Mouse (Mus musculus) MEL (cell line): ENCODE measurements around the gene Plxnb1. TPM values are rescaled to one million over a fixed set of nuclear protein-coding genes. Genes with fewer than 3 reads are reported as not detected.

Experiments
- DNase-seq: peaks from one replicate; pipeline ENCODE4 v3.0.0; 2011; ENCODE audit warnings: low read depth, low spot score
- H3K27ac ChIP-seq: 2 replicates; pipeline ENCODE4 v1.5.1; 2012; ENCODE audit warnings: low read depth, mild to moderate bottlenecking, control low read depth, low read length, moderate library complexity; ENCODE audit not compliant: control insufficient read depth
- H3K27me3 ChIP-seq, 2 experiments: fragments of 150-350 bp in 1 of 2; sonication (generic) in 1 of 2; 2 replicates each; pipeline ENCODE4 v1.6.1; 2012; ENCODE audit warnings: low read length in 2 of 2, mild to moderate bottlenecking in 2 of 2, improper control_type of control experiment in 1 of 2, moderate library complexity in 1 of 2; ENCODE audit not compliant: insufficient read depth in 2 of 2, control insufficient read depth in 1 of 2
- H3K36me3 ChIP-seq, 2 experiments: 2 replicates each; pipeline ENCODE4 v1.6.1; 2012 to 2014; ENCODE audit warnings: low read length in 2 of 2, improper control_type of control experiment in 1 of 2, inconsistent platforms in 1 of 2, mild to moderate bottlenecking in 1 of 2; ENCODE audit not compliant: insufficient read depth in 2 of 2, control insufficient read depth in 1 of 2
- H3K4me1 ChIP-seq, 2 experiments: fragments of 150-350 bp in 1 of 2; sonication (generic) in 1 of 2; 2 replicates each; pipeline ENCODE4 v1.6.1; 2012; ENCODE audit warnings: low read length in 2 of 2, improper control_type of control experiment in 1 of 2, mild to moderate bottlenecking in 1 of 2; ENCODE audit not compliant: insufficient read depth in 2 of 2, control insufficient read depth in 1 of 2
- H3K4me3 ChIP-seq, 2 experiments: fragments of 150-350 bp in 1 of 2; sonication (generic) in 1 of 2; 2 replicates each; pipeline ENCODE4 v1.5.1; 2012; ENCODE audit warnings: low read depth in 2 of 2, low read length in 2 of 2, mild to moderate bottlenecking in 2 of 2, moderate library complexity in 2 of 2, control low read depth in 1 of 2, improper control_type of control experiment in 1 of 2; ENCODE audit not compliant: control insufficient read depth in 1 of 2, insufficient read depth in 1 of 2
- H3K79me2 ChIP-seq: 2 replicates; pipeline ENCODE4 v1.6.1; 2012; ENCODE audit warnings: mild to moderate bottlenecking, low read length, moderate library complexity; ENCODE audit not compliant: control insufficient read depth, poor library complexity, insufficient read depth
- H3K9ac ChIP-seq: 2 replicates; pipeline ENCODE4 v1.6.1; 2012; ENCODE audit warnings: low read depth, mild to moderate bottlenecking, control low read depth, low read length, moderate library complexity; ENCODE audit not compliant: control insufficient read depth, poor library complexity, severe bottlenecking
- H3K9me3 ChIP-seq: fragments of 150-350 bp; sonication (generic); replicated peaks from 2 replicates; pipeline ENCODE4 v1.6.1; 2012; ENCODE audit warnings: mild to moderate bottlenecking, low read length, improper control_type of control experiment, moderate library complexity; ENCODE audit not compliant: insufficient read depth
- BHLHE40 ChIP-seq: IDR thresholded peaks from 2 replicates; pipeline ENCODE4 v1.6.1; 2012; ENCODE audit warnings: low read depth, mild to moderate bottlenecking, inconsistent platforms, low read length, improper control_type of control experiment, borderline replicate concordance
- CHD1 ChIP-seq: IDR thresholded peaks from 2 replicates; pipeline ENCODE4 v1.6.1; 2012; ENCODE audit warnings: low read depth, mild to moderate bottlenecking, inconsistent platforms, low read length, improper control_type of control experiment
- CTCF ChIP-seq, 3 experiments: IDR thresholded peaks in 2 of 3; conservative IDR thresholded peaks in 1 of 3; 2 replicates each; pipeline ENCODE4 v1.5.1; 2011 to 2012; ENCODE audit warnings: low read length in 3 of 3, low read depth in 2 of 3, mild to moderate bottlenecking in 2 of 3, improper control_type of control experiment in 1 of 3, inconsistent platforms in 1 of 3, mixed read lengths in 1 of 3, moderate library complexity in 1 of 3; ENCODE audit not compliant: control insufficient read depth in 1 of 3, insufficient read depth in 1 of 3, poor library complexity in 1 of 3, severe bottlenecking in 1 of 3
- ETS1 ChIP-seq: IDR thresholded peaks from 2 replicates; pipeline ENCODE4 v1.6.1; 2012; ENCODE audit warnings: low read depth, mild to moderate bottlenecking, inconsistent platforms, low read length, improper control_type of control experiment, moderate library complexity
- GABPA ChIP-seq: IDR thresholded peaks from 2 replicates; pipeline ENCODE4 v1.6.1; 2012; ENCODE audit warnings: low read depth, mild to moderate bottlenecking, inconsistent platforms, low read length, improper control_type of control experiment, moderate library complexity
- HCFC1 ChIP-seq: IDR thresholded peaks from 2 replicates; pipeline ENCODE4 v1.6.1; 2012; ENCODE audit warnings: low read depth, mild to moderate bottlenecking, inconsistent platforms, low read length, improper control_type of control experiment, moderate library complexity
- JUND ChIP-seq: IDR thresholded peaks from 2 replicates; pipeline ENCODE4 v1.6.1; 2011; ENCODE audit warnings: low read depth, mild to moderate bottlenecking, improper control_type of control experiment, low read length
- MAFK ChIP-seq: IDR thresholded peaks from 2 replicates; pipeline ENCODE4 v1.6.1; 2011; ENCODE audit warnings: low read depth, mild to moderate bottlenecking, low read length, improper control_type of control experiment, borderline replicate concordance
- MAX ChIP-seq: IDR thresholded peaks from 2 replicates; pipeline ENCODE4 v1.6.1; 2011; ENCODE audit warnings: low read length, improper control_type of control experiment
- MEF2A ChIP-seq: IDR thresholded peaks from 2 replicates; pipeline ENCODE4 v1.6.1; 2014; ENCODE audit warnings: low read depth, mild to moderate bottlenecking, inconsistent platforms, low read length, improper control_type of control experiment; ENCODE audit not compliant: poor library complexity, insufficient replicate concordance, severe bottlenecking; ENCODE audit errors: extremely low read depth
- MYB ChIP-seq: IDR thresholded peaks from 2 replicates; pipeline ENCODE4 v1.6.1; 2011; ENCODE audit warnings: mild to moderate bottlenecking, low read depth, low read length, improper control_type of control experiment
- NRF1 ChIP-seq: IDR thresholded peaks from 2 replicates; pipeline ENCODE4 v1.6.1; 2014; ENCODE audit warnings: low read depth, mild to moderate bottlenecking, inconsistent platforms, low read length, improper control_type of control experiment, moderate library complexity; ENCODE audit not compliant: poor library complexity, insufficient read depth, severe bottlenecking
- POLR2AphosphoS2 ChIP-seq: IDR thresholded peaks from 2 replicates; pipeline ENCODE4 v1.6.1; 2011; ENCODE audit warnings: low read length, improper control_type of control experiment
- RAD21 ChIP-seq: IDR thresholded peaks from 2 replicates; pipeline ENCODE4 v1.6.1; 2011; ENCODE audit warnings: mild to moderate bottlenecking, low read depth, low read length, improper control_type of control experiment
- SIN3A ChIP-seq: IDR thresholded peaks from 2 replicates; pipeline ENCODE4 v1.6.1; 2012; ENCODE audit warnings: low read length, improper control_type of control experiment, inconsistent platforms
- SMC3 ChIP-seq: IDR thresholded peaks from 2 replicates; pipeline ENCODE4 v1.6.1; 2011; ENCODE audit warnings: low read depth, low read length, improper control_type of control experiment
- TAL1 ChIP-seq: IDR thresholded peaks from 2 replicates; pipeline ENCODE4 v1.6.1; 2012; ENCODE audit warnings: mild to moderate bottlenecking, inconsistent platforms, low read length, moderate library complexity, mixed read lengths
- TCF12 ChIP-seq: IDR thresholded peaks from 2 replicates; pipeline ENCODE4 v1.6.1; 2014; ENCODE audit warnings: low read depth, mild to moderate bottlenecking, inconsistent platforms, low read length, improper control_type of control experiment, moderate library complexity
- UBTF ChIP-seq: IDR thresholded peaks from 2 replicates; pipeline ENCODE4 v1.6.1; 2012; ENCODE audit warnings: low read depth, mild to moderate bottlenecking, inconsistent platforms, low read length, improper control_type of control experiment, moderate library complexity, borderline replicate concordance; ENCODE audit not compliant: insufficient read depth
- ZMIZ1 ChIP-seq: IDR thresholded peaks from 2 replicates; pipeline ENCODE4 v1.6.1; 2012; ENCODE audit warnings: low read depth, mild to moderate bottlenecking, inconsistent platforms, low read length, improper control_type of control experiment, moderate library complexity
- ZNF384 ChIP-seq: IDR thresholded peaks from 2 replicates; pipeline ENCODE4 v1.6.1; 2012; ENCODE audit warnings: low read depth, mild to moderate bottlenecking, inconsistent platforms, low read length, improper control_type of control experiment
- polyA plus RNA-seq, 2 experiments: library from polyadenylated mRNA; stranded (reverse) in 1 of 2; unstranded in 1 of 2; fragments of >175 nt in 1 of 2; fragments of >200 nt in 1 of 2; gene quantifications; 2 replicates each; pipeline versions ENCODE4 v1.2.1 to v1.2.4; 2012; ENCODE audit warnings: low replicate concordance in 2 of 2, low read depth in 1 of 2; ENCODE audit not compliant: insufficient read length in 2 of 2, insufficient read depth in 1 of 2, missing spikeins in 1 of 2
- total RNA-seq: library from RNA; depleted of rRNA; stranded (reverse); fragments of 300-350 nt; gene quantifications from 2 replicates; pipeline ENCODE4 v1.2.3, GENCODE M21; 2012

Plxnb1 gene
- total and polyA plus RNA-seq, 3 experiments: 0.07 TPM; not detected in 2

- Histone ChIP-seq H3K9ac (no peak overlapping the region), H3K36me3 (peaks cover 0 to 3% of the 10 kb centered on the region in 2 experiments; a peak in 2 of 4 replicates), H3K27ac (no peak overlapping the region), H3K4me3 (no peak overlapping the region), H3K27me3 (no peaks in the 10 kb centered on the region), H3K9me3 (no peaks in the 10 kb centered on the region), H3K4me1 (peaks cover 3% of the 10 kb centered on the region in 2 experiments; a peak in 2 of 4 replicates), H3K79me2 (peaks cover 1% of the 10 kb centered on the region; the same call in 1 of the 2 replicates)
- DNase-seq: no peak
- TF ChIP-seq SMC3 (no peak), POLR2AphosphoS2 (no peak), TCF12 (no peak), CHD1 (no peak), MEF2A (no peak)
Observed at GRCm38 (mm10) chr9:109049996-109050673, 45.1 kb upstream of the Plxnb1 start.

- Histone ChIP-seq H3K4me3 (no peak overlapping the region), H3K9me3 (no peaks in the 10 kb centered on the region), H3K27ac (no peak overlapping the region), H3K79me2 (peaks cover 2% of the 10 kb centered on the region; the same call in 1 of the 2 replicates), H3K27me3 (no peaks in the 10 kb centered on the region), H3K4me1 (peaks cover 3 to 8% of the 10 kb centered on the region in 2 experiments; a peak in 3 of 4 replicates), H3K9ac (no peak overlapping the region), H3K36me3 (peaks cover 0 to 8% of the 10 kb centered on the region in 2 experiments; a peak in 2 of 4 replicates)
- DNase-seq: no peak
- TF ChIP-seq UBTF: no peak
- TF ChIP-seq SIN3A: no peak
- no peak for TF ChIP-seq RAD21
- no peak for TF ChIP-seq SMC3
- no peak for TF ChIP-seq HCFC1
- TF ChIP-seq ZMIZ1: no peak
- TF ChIP-seq ZNF384: no peak
- TF ChIP-seq NRF1: no peak
- TF ChIP-seq MAFK: no peak
- TF ChIP-seq TAL1: no peak
- no peak for TF ChIP-seq JUND
- TF ChIP-seq MYB: no peak
- TF ChIP-seq CTCF (IDR thresholded peaks at IDR 0.05 in 2 of 3, conservative IDR thresholded peaks at IDR 0.05 in 1 of 3; ENCODE audit: control insufficient read depth in 1 of 3, insufficient read depth in 1 of 3, low read depth in 2 of 3, low read length in 3 of 3, poor library complexity in 1 of 3, severe bottlenecking in 1 of 3): no peak
- no peak for TF ChIP-seq GABPA
- no peak for TF ChIP-seq ETS1
- no peak for TF ChIP-seq CHD1
- no peak for TF ChIP-seq MAX
- no peak for TF ChIP-seq BHLHE40
Observed at GRCm38 (mm10) chr9:109050674-109050997, 44.6 kb upstream of the Plxnb1 start.
